Mouse (Mus musculus): ENCODE data around the gene Elovl4. TPM values are rescaled to one million over a fixed set of nuclear protein-coding genes. Genes with fewer than 3 reads are reported as not detected.

Gene Elovl4
- total and polyA plus RNA-seq, 3 experiments, result not detected

- TF ChIP-seq EP300 (IDR thresholded peaks at IDR 0.05; ENCODE audit: low read depth in 1 of 2, low read length in 2 of 2) (no peak), ETS1 (IDR thresholded peaks at IDR 0.05; ENCODE audit: low read depth, low read length) (no peak), ZC3H11A (IDR thresholded peaks at IDR 0.05; ENCODE audit: low read depth, low read length) (no peak), BHLHE40 (IDR thresholded peaks at IDR 0.05; ENCODE audit: borderline replicate concordance, low read depth, low read length) (no peak), ELF1 (IDR thresholded peaks at IDR 0.05; ENCODE audit: low read depth, low read length) (no peak), MXI1 (IDR thresholded peaks at IDR 0.05; ENCODE audit: low read depth, low read length) (no peak), NELFE (IDR thresholded peaks at IDR 0.05; ENCODE audit: low read depth, low read length) (peak; percentile 51; the same call in 1 of the 2 replicates), TCF12 (IDR thresholded peaks at IDR 0.05; ENCODE audit: low read depth, low read length) (no peak), MYC (IDR thresholded peaks at IDR 0.05; ENCODE audit: low read depth, low read length) (no peak), POLR2A (IDR thresholded peaks at IDR 0.05; ENCODE audit: control insufficient read depth in 1 of 2, insufficient read depth in 1 of 2, low read depth in 1 of 2, low read length in 2 of 2, poor library complexity in 1 of 2) (peak; percentile 81 to 82), MAX (IDR thresholded peaks at IDR 0.05; ENCODE audit: low read length) (peak; percentile 76; the same call in 1 of the 2 replicates), USF1 (IDR thresholded peaks at IDR 0.05; ENCODE audit: low read depth, low read length) (peak; percentile 93), SMC3 (IDR thresholded peaks at IDR 0.05; ENCODE audit: low read depth, low read length) (no peak), TBP (IDR thresholded peaks at IDR 0.05; ENCODE audit: low read depth, low read length) (0 out of 2 replicates have a peak, but pooled peaks have one; percentile 20)
Observed at GRCm38 (mm10) chr9:83833811-83834747, 28.0 kb upstream of the Elovl4 start, which contains the start of gene Ttk (continued).

- no peak for DNase-seq (ENCODE audit: low read depth, low spot score)
- Histone ChIP-seq H3K27ac (ENCODE audit: control insufficient read depth, low read depth, low read length) (no peak overlapping the region), H3K36me3 (ENCODE audit: control insufficient read depth in 1 of 2, insufficient read depth in 2 of 2, low read length in 2 of 2) (peaks cover 0 to 6% of the 10 kb centered on the region in 2 experiments; a peak in 2 of 4 replicates), H3K79me2 (ENCODE audit: control insufficient read depth, insufficient read depth, low read length, poor library complexity) (peaks cover 5% of the 10 kb centered on the region), H3K9me3 (replicated peaks; ENCODE audit: insufficient read depth, low read length) (no peaks in the 10 kb centered on the region), H3K4me3 (ENCODE audit: control insufficient read depth in 1 of 2, insufficient read depth in 1 of 2, low read depth in 2 of 2, low read length in 2 of 2) (peak overlapping the region in 1 of 2 experiments; percentile 24; a peak in 1 of 4 replicates), H3K27me3 (ENCODE audit: control insufficient read depth in 1 of 2, insufficient read depth in 2 of 2, low read length in 2 of 2) (no peaks in the 10 kb centered on the region), H3K9ac (ENCODE audit: control insufficient read depth, low read depth, low read length, poor library complexity, severe bottlenecking) (no peak overlapping the region), H3K4me1 (ENCODE audit: control insufficient read depth in 1 of 2, insufficient read depth in 2 of 2, low read length in 2 of 2) (peaks cover 2 to 5% of the 10 kb centered on the region in 2 experiments; a peak in 2 of 4 replicates)
- TF ChIP-seq NELFE (IDR thresholded peaks at IDR 0.05; ENCODE audit: low read depth, low read length) (no peak), MAZ (IDR thresholded peaks at IDR 0.05; ENCODE audit: low read depth, low read length) (no peak), ZC3H11A (IDR thresholded peaks at IDR 0.05; ENCODE audit: low read depth, low read length) (no peak), KAT2A (conservative IDR thresholded peaks at IDR 0.05; ENCODE audit: low read depth, low read length) (no peak), SIN3A (IDR thresholded peaks at IDR 0.05; ENCODE audit: low read length) (no peak), SMC3 (IDR thresholded peaks at IDR 0.05; ENCODE audit: low read depth, low read length) (no peak), MAX (IDR thresholded peaks at IDR 0.05; ENCODE audit: low read length) (no peak), GABPA (IDR thresholded peaks at IDR 0.05; ENCODE audit: low read depth, low read length) (no peak), TAL1 (IDR thresholded peaks at IDR 0.05; ENCODE audit: low read length) (no peak)
Observed at GRCm38 (mm10) chr9:83831152-83831551, 25.1 kb upstream of the Elovl4 start.
